Mouse (Mus musculus) kidney, adult 18-20 months (tissue): Measurements from ENCODE around the gene Ccl5.

Experiments used
- DNase-seq: peaks from one replicate; pipeline ENCODE4 v3.0.0; 2021

The Ccl5 gene

GRCm38 (mm10) chr11:83536831-83537230 is 6.5 kb upstream of the Ccl5 start:
- no peak for DNase-seq

GRCm38 (mm10) chr11:83534609-83535423 is 4.5 kb upstream of the Ccl5 start:
- DNase-seq, result peak; percentile 87

GRCm38 (mm10) chr11:83534143-83534542 is 3.8 kb upstream of the Ccl5 start:
- no peak for DNase-seq

GRCm38 (mm10) chr11:83533192-83533591 is 2.9 kb upstream of the Ccl5 start:
- DNase-seq, result no peak

- DNase-seq, result no peak
Measured at GRCm38 (mm10) chr11:83529024-83529423, 1.3 kb downstream of the Ccl5 start.

GRCm38 (mm10) chr11:83522075-83522474 is 8.2 kb downstream of the Ccl5 start, which contains the start of gene Heatr9:
Gene Heatr9, minus strand, starts transcription at chr11:83522175.
- DNase-seq, result no peak

- no peak for DNase-seq
Measured at GRCm38 (mm10) chr11:83518371-83518770, 11.9 kb downstream of the Ccl5 start.

GRCm38 (mm10) chr11:83517153-83517552 is 13.2 kb downstream of the Ccl5 start:
- DNase-seq, result no peak

- no peak for DNase-seq
Measured at GRCm38 (mm10) chr11:83509521-83509920, 20.8 kb downstream of the Ccl5 start.

- DNase-seq, result no peak
Measured at GRCm38 (mm10) chr11:83504308-83504707, 26.0 kb downstream of the Ccl5 start.

GRCm38 (mm10) chr11:83495571-83495970 is 34.7 kb downstream of the Ccl5 start:
- no peak for DNase-seq

GRCm38 (mm10) chr11:83491488-83491887 is 38.8 kb downstream of the Ccl5 start:
- DNase-seq, result no peak
